Mouse (Mus musculus) CD4-positive naive resting alpha-beta T cell, adult 76 days (primary cell): ENCODE results near the gene Gm17175. TPM values are rescaled to one million over a fixed set of nuclear protein-coding genes. Genes with fewer than 3 reads are reported as not detected.

Source experiments
- total RNA-seq: library from RNA; stranded (reverse); gene quantifications from one replicate; pipeline ENCODE4 v1.2.4, GENCODE M21; 2023

Gene Gm17175
- total RNA-seq, result not detected

GRCm38 (mm10) chr14:51573963-51574362, at the start of gene Gm17175:
TSS of gene Gm17175 (minus strand) at chr14:51574063.

GRCm38 (mm10) chr14:51611210-51611609, 37.3 kb upstream of the Gm17175 start, which contains the start of gene Gm17078:
TSS of gene Gm17078 (minus strand) at chr14:51611310.

DNA sequence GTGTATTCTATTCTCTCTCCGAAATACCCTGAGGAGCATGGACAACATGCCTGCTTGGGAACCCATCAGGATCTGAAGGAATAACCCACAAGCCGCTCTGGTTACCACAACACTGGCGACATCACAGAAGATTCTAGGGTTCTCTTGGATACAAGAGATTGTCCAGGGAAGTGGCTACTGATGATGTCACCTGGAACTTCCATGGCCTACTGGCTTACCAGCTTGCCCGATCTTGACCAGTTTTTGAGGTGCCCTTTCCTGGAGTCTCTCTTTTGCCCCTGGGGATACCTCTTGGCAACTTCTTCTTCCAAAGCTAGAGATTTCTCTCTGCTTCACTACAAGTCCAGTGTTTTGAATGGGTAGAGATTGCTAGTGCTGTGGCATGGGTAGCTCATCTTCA, 18.2 kb upstream of the Gm17175 start, which contains the start of gene Gm17174:
Gene Gm17174 (minus strand): TSS at position 101 of the 400 bp plus-strand sequence.

DNA sequence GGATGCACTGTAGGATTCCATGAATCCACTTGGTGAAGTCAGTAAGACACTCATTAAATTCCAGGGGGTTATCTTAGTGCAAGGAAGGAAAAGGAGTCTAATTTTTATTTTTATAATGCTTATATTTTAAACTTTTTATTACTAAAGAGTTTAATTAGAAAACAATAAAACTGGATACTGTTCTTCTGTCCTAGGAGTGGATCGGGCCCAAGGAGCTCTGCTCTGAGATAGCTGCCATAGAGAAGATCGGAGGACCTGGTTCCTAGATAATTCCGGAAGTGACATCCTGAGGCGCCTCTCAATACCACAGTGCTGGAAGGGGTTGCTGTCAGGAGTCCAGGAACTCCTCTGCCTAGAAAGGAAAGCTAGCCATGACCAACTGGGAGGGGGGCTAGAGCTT, 21.4 kb downstream of the Gm17175 start, which contains the start of gene Gm5622:
Gene Gm5622 (plus strand): TSS at position 301 of the 400 bp plus-strand sequence.

Other genes starting within 250 kb of the Gm17175 start
- gene Gm7247, start 212.3 kb downstream of the Gm17175 start, total RNA-seq, result not detected
- not detected for gene Vmn2r88, start 163.2 kb downstream of the Gm17175 start, total RNA-seq
- not detected for gene Vmn2r89, start 122.2 kb downstream of the Gm17175 start, total RNA-seq
- not detected for gene Gm5622, start 21.3 kb downstream of the Gm17175 start, total RNA-seq
- gene Gm17174, start 18.1 kb upstream of the Gm17175 start, total RNA-seq, result not detected
- gene Gm17078, start 37.2 kb upstream of the Gm17175 start, total RNA-seq, result not detected
- not detected for gene Gm4181, start 61.6 kb upstream of the Gm17175 start, total RNA-seq
- gene Gm17079, start 121.4 kb upstream of the Gm17175 start, total RNA-seq, result not detected
- not detected for gene Gm5800, start 143.1 kb upstream of the Gm17175 start, total RNA-seq
- gene Ang4, start 199.5 kb upstream of the Gm17175 start, total RNA-seq, result not detected
- not detected for gene AY358078, start 226.0 kb upstream of the Gm17175 start, total RNA-seq